Mouse (Mus musculus): ENCODE data around the gene Ahnak2. TPM values are rescaled to one million over a fixed set of nuclear protein-coding genes. Genes with fewer than 3 reads are reported as not detected.

Gene Ahnak2
- polyA plus RNA-seq, 1 experiment from 2014 or later = 5.7 TPM

DNA sequence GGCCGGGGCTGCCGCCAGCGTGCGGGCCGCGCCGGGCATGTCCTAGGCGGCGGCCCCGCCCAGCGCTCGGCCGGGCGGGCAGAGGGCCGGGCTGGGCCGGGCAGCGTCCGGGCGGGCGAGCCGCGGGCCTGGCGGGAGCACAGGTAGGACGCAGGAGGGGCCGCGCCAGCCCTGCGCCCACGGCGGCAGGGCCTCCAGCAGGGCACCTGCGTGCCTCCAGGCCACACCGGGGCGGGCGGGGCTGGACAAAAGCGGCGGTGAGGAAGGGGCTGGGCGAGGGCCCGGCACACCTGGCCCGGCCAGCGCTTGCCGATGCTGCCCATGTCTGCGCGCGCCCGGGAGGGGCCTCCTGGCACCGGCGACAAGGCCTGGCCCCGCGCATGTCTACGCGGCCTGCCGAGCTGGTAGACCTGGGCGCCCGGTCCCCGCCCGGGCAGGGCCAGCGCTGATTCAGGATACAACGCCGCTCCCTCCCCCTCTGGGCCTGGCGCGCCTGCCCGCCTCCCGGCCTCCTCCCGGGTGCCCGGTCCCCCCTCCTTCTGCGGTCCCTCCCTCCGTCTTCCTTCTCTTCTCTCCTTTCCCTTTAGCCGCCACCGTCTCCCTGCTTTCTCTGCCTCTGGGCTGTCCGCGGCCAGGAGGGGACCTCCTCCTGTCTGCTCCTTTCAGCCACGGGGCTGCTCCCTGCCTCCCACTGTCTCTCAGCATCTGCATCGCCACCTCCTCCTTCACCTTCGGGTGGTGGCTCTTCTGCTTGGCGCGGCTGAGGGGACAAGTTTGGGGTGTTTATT lies 80.0 kb downstream of the Ahnak2 start:
- Histone ChIP-seq H3K9ac (replicated peaks) (peak overlapping the region; percentile 88), H3K9me3 (replicated peaks) (no peaks in the 10 kb centered on the region), H3K27me3 (replicated peaks) (peaks cover 9% of the 10 kb centered on the region), H3K4me2 (peak overlapping the region; percentile 89), H3K36me3 (no peaks in the 10 kb centered on the region; the same call in 1 of the 2 replicates), H3K4me3 (replicated peaks) (peak overlapping the region; percentile 88), H3K27ac (replicated peaks) (peak overlapping the region; percentile 75), H3K4me1 (peaks cover 53% of the 10 kb centered on the region)
- WGBS = under 1% methylated on average over 60 of the region's 75 CpGs
- ATAC-seq (ENCODE audit: low FRiP score) = peak; percentile 58

Small RNAs within 50 kb of the gene (microRNA-seq; reads per million reads assigned to microRNA genes)
- gene Mir6940 = 1.4 reads per million

Other genes starting within 250 kb of the Ahnak2 start
- 1.7 and 2.5 TPM in 2 replicates for gene Inf2, start 213.9 kb downstream of the Ahnak2 start, polyA plus RNA-seq (2015; fragmentation: Nextera tagmentation; extraction: Ambion mirVana)
- gene Adssl1, start 182.6 kb downstream of the Ahnak2 start, polyA plus RNA-seq (2015; fragmentation: Nextera tagmentation; extraction: Ambion mirVana) = 7.6 and 8.6 TPM in 2 replicates
- 48.0 and 96.7 TPM in 2 replicates for gene Siva1, start 158.0 kb downstream of the Ahnak2 start, polyA plus RNA-seq (2015; fragmentation: Nextera tagmentation; extraction: Ambion mirVana)
- gene Akt1, start 127.8 kb downstream of the Ahnak2 start, polyA plus RNA-seq (2015; fragmentation: Nextera tagmentation; extraction: Ambion mirVana) = 70.5 and 120 TPM in 2 replicates
- gene Zbtb42, start 123.8 kb downstream of the Ahnak2 start, polyA plus RNA-seq (2015; fragmentation: Nextera tagmentation; extraction: Ambion mirVana) = 1.8 and 2.4 TPM in 2 replicates
- 34.7 and 43.3 TPM in 2 replicates for gene Cep170b, start 82.2 kb downstream of the Ahnak2 start, polyA plus RNA-seq (2015; fragmentation: Nextera tagmentation; extraction: Ambion mirVana)
- 8.4 and 42.0 TPM in 2 replicates for gene Pld4, start 42.0 kb downstream of the Ahnak2 start, polyA plus RNA-seq (2015; fragmentation: Nextera tagmentation; extraction: Ambion mirVana)
- 19.6 and 21.1 TPM in 2 replicates for gene Clba1, start 6.3 kb upstream of the Ahnak2 start, polyA plus RNA-seq (2015; fragmentation: Nextera tagmentation; extraction: Ambion mirVana)
- 30.3 and 48.6 TPM in 2 replicates for gene Cdca4, start 26.8 kb upstream of the Ahnak2 start, polyA plus RNA-seq (2015; fragmentation: Nextera tagmentation; extraction: Ambion mirVana)
- gene Gpr132, start 65.6 kb upstream of the Ahnak2 start, polyA plus RNA-seq (2015; fragmentation: Nextera tagmentation; extraction: Ambion mirVana) = 0.08 and 2.8 TPM in 2 replicates
- 13.6 and 14.8 TPM in 2 replicates for gene Jag2, start 127.1 kb upstream of the Ahnak2 start, polyA plus RNA-seq (2015; fragmentation: Nextera tagmentation; extraction: Ambion mirVana)
- 62.4 and 66.8 TPM in 2 replicates for gene Nudt14, start 139.5 kb upstream of the Ahnak2 start, polyA plus RNA-seq (2015; fragmentation: Nextera tagmentation; extraction: Ambion mirVana)
- 46.3 and 50.0 TPM in 2 replicates for gene Btbd6, start 173.8 kb upstream of the Ahnak2 start, polyA plus RNA-seq (2015; fragmentation: Nextera tagmentation; extraction: Ambion mirVana)
- gene Brf1, start 198.0 kb upstream of the Ahnak2 start, polyA plus RNA-seq (2015; fragmentation: Nextera tagmentation; extraction: Ambion mirVana) = 44.1 and 49.3 TPM in 2 replicates
- 21.9 and 27.6 TPM in 2 replicates for gene Pacs2, start 211.9 kb upstream of the Ahnak2 start, polyA plus RNA-seq (2015; fragmentation: Nextera tagmentation; extraction: Ambion mirVana)